18 mouse cellular contexts compared by ENCODE assay signal in genomic region chr5:120284625-120285024, GRCm38 (mm10).
DNase-seq lines count a peak whose midpoint lies in the region; ATAC-seq lines count a peak whose summit lies in the region.
"Had no signal": no experiment of that assay in that cellular context is flagged by ENCODE, and none has a peak within 500 bp of the region (broad histone marks: within the 10 kb centered on the region; RNA-seq: fewer than 3 reads in every experiment).

No protein-coding gene starts in this region.

- WGBS in forebrain, embryonic 10.5 days, result 69% methylated on average over 8 of the region's 8 CpGs
- WGBS in forebrain, embryonic 16.5 days, result 57% methylated on average over 8 of the region's 8 CpGs
- WGBS in hindbrain, embryonic 12.5 days, result 39% methylated on average over 8 of the region's 8 CpGs
- whole genome bisulfite sequencing in midbrain, embryonic 16.5 days, result 34% methylated on average over 7 of the region's 8 CpGs
- 39% methylated on average over 8 of the region's 8 CpGs for WGBS in intestine, embryonic 15.5 days

- no peak for DNase-seq in forebrain, embryonic 10.5 days (ENCODE audit: extremely low spot score, low spot score)
- peak; percentile 26 for DNase-seq in adrenal gland, postnatal 14 days
- no peak for DNase-seq in urinary bladder, postnatal 36 days (ENCODE audit: low spot score in 2 of 2)
- DNase-seq in heart, postnatal 36 days, result no peak
- DNase-seq: cerebellum, adult 11-12 months; lung, postnatal 10 days had no signal

- H3K9ac ChIP-seq in forebrain, embryonic 16.5 days (replicated peaks; ENCODE audit: low read depth, low read length), result no peak overlapping the region
- H3K9ac ChIP-seq in hindbrain, embryonic 12.5 days, result no peak overlapping the region; the same call in 1 of the 2 replicates
- H3K9ac ChIP-seq in midbrain, embryonic 16.5 days (ENCODE audit: low read depth, low read length), result no peak overlapping the region
- no peak overlapping the region for H3K9ac ChIP-seq in intestine, embryonic 15.5 days
- H3K9ac ChIP-seq: heart, embryonic 15.5 days; limb, embryonic 13.5 days; liver, embryonic 15.5 days had no signal

- H3K27ac ChIP-seq in forebrain, embryonic 10.5 days, result peak overlapping the region; percentile 79
- no peak overlapping the region for H3K27ac ChIP-seq in forebrain, embryonic 16.5 days (ENCODE audit: low read length)
- H3K27ac ChIP-seq in hindbrain, embryonic 12.5 days, result peak overlapping the region; percentile 91
- H3K27ac ChIP-seq in midbrain, embryonic 16.5 days (ENCODE audit: low read length), result peak overlapping the region; percentile 39
- H3K27ac ChIP-seq in intestine, embryonic 15.5 days, result no peak overlapping the region
- H3K27ac ChIP-seq: heart, embryonic 15.5 days; kidney, postnatal 0 days; left cerebral cortex, adult 2 months; limb, embryonic 13.5 days; liver, embryonic 15.5 days had no signal

- intact Hi-C loops in heart, postnatal 36 days (cut with DNase I), result no loop called here

- H3K4me1 ChIP-seq in forebrain, embryonic 10.5 days, result peaks cover 77% of the 10 kb centered on the region
- H3K4me1 ChIP-seq in forebrain, embryonic 16.5 days (replicated peaks; ENCODE audit: control insufficient read depth, insufficient read depth, low read length), result peaks cover 17% of the 10 kb centered on the region
- peaks cover 51% of the 10 kb centered on the region for H3K4me1 ChIP-seq in hindbrain, embryonic 12.5 days
- peaks cover 35% of the 10 kb centered on the region for H3K4me1 ChIP-seq in midbrain, embryonic 16.5 days (ENCODE audit: control insufficient read depth, insufficient read depth, low read length)
- no peaks in the 10 kb centered on the region; the same call in 1 of the 2 replicates for H3K4me1 ChIP-seq in intestine, embryonic 15.5 days (replicated peaks)
- H3K4me1 ChIP-seq: liver, embryonic 15.5 days had no signal

- H3K36me3 ChIP-seq in forebrain, embryonic 10.5 days (replicated peaks), result no peaks in the 10 kb centered on the region
- no peaks in the 10 kb centered on the region for H3K36me3 ChIP-seq in forebrain, embryonic 16.5 days (ENCODE audit: control insufficient read depth, insufficient read depth)
- H3K36me3 ChIP-seq in hindbrain, embryonic 12.5 days, result no peaks in the 10 kb centered on the region
- H3K36me3 ChIP-seq in midbrain, embryonic 16.5 days (ENCODE audit: control insufficient read depth, insufficient read depth, low read length), result no peaks in the 10 kb centered on the region
- H3K36me3 ChIP-seq in intestine, embryonic 15.5 days, result no peaks in the 10 kb centered on the region
- H3K36me3 ChIP-seq: G1E; heart, embryonic 15.5 days; limb, embryonic 13.5 days; liver, embryonic 15.5 days had no signal

- peaks cover 91% of the 10 kb centered on the region for H3K27me3 ChIP-seq in forebrain, embryonic 10.5 days (ENCODE audit: poor library complexity, severe bottlenecking)
- H3K27me3 ChIP-seq in forebrain, embryonic 16.5 days (replicated peaks; ENCODE audit: control insufficient read depth, insufficient read depth, low read length), result peaks cover 8% of the 10 kb centered on the region; the same call in 1 of the 2 replicates
- peaks cover 75% of the 10 kb centered on the region for H3K27me3 ChIP-seq in hindbrain, embryonic 12.5 days
- no peaks in the 10 kb centered on the region for H3K27me3 ChIP-seq in midbrain, embryonic 16.5 days (ENCODE audit: control insufficient read depth, insufficient read depth, low read depth, low read length)
- H3K27me3 ChIP-seq in intestine, embryonic 15.5 days (replicated peaks), result peaks cover 60% of the 10 kb centered on the region

- H3K4me2 ChIP-seq in forebrain, embryonic 16.5 days (ENCODE audit: low read length), result no peak overlapping the region
- 0 out of 2 replicates have a peak overlapping the region, but pooled peaks have one; percentile 11 for H3K4me2 ChIP-seq in hindbrain, embryonic 12.5 days (replicated peaks)
- no peak overlapping the region for H3K4me2 ChIP-seq in midbrain, embryonic 16.5 days (ENCODE audit: low read length)
- no peak overlapping the region for H3K4me2 ChIP-seq in intestine, embryonic 15.5 days (replicated peaks)
- H3K4me2 ChIP-seq: heart, embryonic 15.5 days; limb, embryonic 13.5 days; liver, embryonic 15.5 days had no signal

- no peak for ATAC-seq in forebrain, embryonic 16.5 days
- peak; percentile 21 for ATAC-seq in hindbrain, embryonic 12.5 days (ENCODE audit: low FRiP score)
- ATAC-seq in midbrain, embryonic 16.5 days, result no peak
- no peak for ATAC-seq in intestine, embryonic 15.5 days
- ATAC-seq: inflammation-experienced regulatory T-cells, adult 6 months had no signal

- H3K4me3 ChIP-seq in forebrain, embryonic 10.5 days, result no peak overlapping the region
- H3K4me3 ChIP-seq in forebrain, embryonic 16.5 days (replicated peaks; ENCODE audit: low read length), result no peak overlapping the region
- no peak overlapping the region for H3K4me3 ChIP-seq in hindbrain, embryonic 12.5 days
- H3K4me3 ChIP-seq in midbrain, embryonic 16.5 days (ENCODE audit: low read depth, low read length), result no peak overlapping the region
- no peak overlapping the region for H3K4me3 ChIP-seq in intestine, embryonic 15.5 days (replicated peaks)
- H3K4me3 ChIP-seq: heart, embryonic 15.5 days; left cerebral cortex, adult 2 months; limb, embryonic 13.5 days; liver, embryonic 15.5 days; megakaryocyte, embryonic 14.5 days had no signal

- peaks cover 3% of the 10 kb centered on the region for H3K9me3 ChIP-seq in forebrain, embryonic 10.5 days
- H3K9me3 ChIP-seq in forebrain, embryonic 16.5 days (ENCODE audit: control insufficient read depth, low read length), result no peaks in the 10 kb centered on the region
- 0 out of 2 replicates have a peak, but pooled peaks cover 2% of the 10 kb centered on the region for H3K9me3 ChIP-seq in hindbrain, embryonic 12.5 days (replicated peaks)
- no peaks in the 10 kb centered on the region for H3K9me3 ChIP-seq in midbrain, embryonic 16.5 days (replicated peaks; ENCODE audit: control insufficient read depth, low read length, poor library complexity, severe bottlenecking)
- H3K9me3 ChIP-seq in intestine, embryonic 15.5 days, result no peaks in the 10 kb centered on the region
- H3K9me3 ChIP-seq: heart, embryonic 15.5 days; liver, embryonic 15.5 days had no signal

Comparison
In these comparisons a context has a peak if more than half of its experiments do, and no peak if none do; other contexts are left out.
1. H3K27ac ChIP-seq: peak in forebrain, embryonic 10.5 days (single experiment), hindbrain, embryonic 12.5 days (single experiment) and midbrain, embryonic 16.5 days (single experiment); none in forebrain, embryonic 16.5 days (single experiment) and intestine, embryonic 15.5 days (single experiment).